7 mouse cellular contexts compared by ENCODE assay signal in the genomic region with DNA sequence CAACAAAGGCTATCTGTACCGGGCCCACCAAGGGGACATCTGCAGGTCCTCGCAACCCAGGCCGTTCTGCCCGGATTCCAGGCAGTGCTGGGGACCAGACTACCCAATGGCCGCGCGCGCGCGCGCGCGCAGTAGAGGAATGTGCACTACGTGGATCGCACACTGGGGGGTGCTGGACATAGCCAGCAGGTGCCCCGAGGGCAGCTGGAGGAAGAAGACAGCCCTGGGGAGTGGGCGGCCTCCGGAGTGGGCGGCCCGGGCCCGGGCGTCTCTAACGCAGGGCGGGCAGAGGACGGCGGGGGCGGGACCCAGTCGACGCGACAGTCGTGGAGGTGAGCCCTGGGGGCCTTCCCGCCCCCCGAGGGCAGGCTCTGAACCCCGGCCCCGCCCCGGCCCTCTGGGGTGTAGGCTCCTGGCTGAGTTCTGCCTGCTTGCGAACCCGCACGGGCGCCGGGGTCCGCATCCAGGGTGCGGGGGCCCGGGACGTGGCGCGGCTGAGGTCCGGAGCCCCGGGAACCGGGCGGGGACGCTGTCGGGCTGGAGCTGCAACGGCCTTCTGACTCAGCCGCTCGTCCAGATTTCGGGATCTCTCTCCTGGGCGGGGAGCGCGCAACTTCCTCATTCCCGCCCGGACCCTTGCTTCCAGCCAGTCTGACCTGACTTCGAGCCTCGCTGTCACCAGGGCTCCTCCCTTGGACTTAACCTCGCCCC. TPM values are rescaled to one million over a fixed set of nuclear protein-coding genes. Genes with fewer than 3 reads are reported as not detected.
DNase-seq lines count a peak whose midpoint lies in the region; ATAC-seq and TF ChIP-seq lines count a peak whose summit lies in the region.

A gene (plus strand): TSS at position 188 of the 711 bp plus-strand sequence.

- H3K27ac ChIP-seq in intestine, postnatal 0 days (ENCODE audit: low read depth, low read length), result peak within 1 kb of the TSS; percentile 70
- H3K27ac ChIP-seq in limb, embryonic 10.5 days, result peak within 1 kb of the TSS; percentile 78
- no peak within 1 kb of the TSS for H3K27ac ChIP-seq in midbrain, embryonic 12.5 days (replicated peaks)

- H3K4me3 ChIP-seq in intestine, postnatal 0 days (ENCODE audit: low read depth, low read length), result peak within 1 kb of the TSS; percentile 73
- peak within 1 kb of the TSS; percentile 68 for H3K4me3 ChIP-seq in limb, embryonic 10.5 days
- peak within 1 kb of the TSS; percentile 49 for H3K4me3 ChIP-seq in midbrain, embryonic 12.5 days

- TF ChIP-seq CTCF in intestine, postnatal 0 days (IDR thresholded peaks at IDR 0.05; ENCODE audit: low read depth), result peak; percentile 80

- peak within 1 kb of the TSS; percentile 71 for H3K9ac ChIP-seq in intestine, postnatal 0 days (ENCODE audit: low read depth, low read length)
- H3K9ac ChIP-seq in midbrain, embryonic 12.5 days (replicated peaks), result peak within 1 kb of the TSS; percentile 50

- peak within 1 kb of the TSS; percentile 88 for H3K4me2 ChIP-seq in intestine, postnatal 0 days (replicated peaks; ENCODE audit: low read depth)
- H3K4me2 ChIP-seq in midbrain, embryonic 12.5 days (replicated peaks), result peak within 1 kb of the TSS; percentile 71

- H3K4me1 ChIP-seq in intestine, postnatal 0 days (replicated peaks; ENCODE audit: control insufficient read depth, insufficient read depth, low read length), result no peaks in the 10 kb centered on the region
- peaks cover 16% of the 10 kb centered on the region for H3K4me1 ChIP-seq in limb, embryonic 10.5 days
- H3K4me1 ChIP-seq in midbrain, embryonic 12.5 days, result 0 out of 2 replicates have a peak, but pooled peaks cover 8% of the 10 kb centered on the region

- no peaks in the 10 kb centered on the region for H3K9me3 ChIP-seq in intestine, postnatal 0 days (ENCODE audit: control insufficient read depth)
- H3K9me3 ChIP-seq in limb, embryonic 10.5 days (replicated peaks), result no peaks in the 10 kb centered on the region
- H3K9me3 ChIP-seq in midbrain, embryonic 12.5 days, result no peaks in the 10 kb centered on the region

- WGBS in intestine, postnatal 0 days, result under 1% methylated on average over 55 of the region's 65 CpGs
- WGBS in limb, embryonic 10.5 days, result 1% methylated on average over 62 of the region's 65 CpGs
- WGBS in midbrain, embryonic 12.5 days, result under 1% methylated on average over 60 of the region's 65 CpGs

- peak; percentile 94 for ATAC-seq in intestine, postnatal 0 days
- peak; percentile 77 for ATAC-seq in midbrain, embryonic 12.5 days (ENCODE audit: low FRiP score, low read depth)

- no peaks in the 10 kb centered on the region; the same call in 1 of the 2 replicates for H3K36me3 ChIP-seq in intestine, postnatal 0 days (ENCODE audit: control insufficient read depth, insufficient read depth)
- no peaks in the 10 kb centered on the region for H3K36me3 ChIP-seq in limb, embryonic 10.5 days
- no peaks in the 10 kb centered on the region for H3K36me3 ChIP-seq in midbrain, embryonic 12.5 days

- no peaks in the 10 kb centered on the region for H3K27me3 ChIP-seq in intestine, postnatal 0 days (replicated peaks; ENCODE audit: control insufficient read depth, insufficient read depth, low read length)
- H3K27me3 ChIP-seq in limb, embryonic 10.5 days (ENCODE audit: low read depth, poor library complexity, severe bottlenecking), result peaks cover 68% of the 10 kb centered on the region
- H3K27me3 ChIP-seq in midbrain, embryonic 12.5 days, result peaks cover 45% of the 10 kb centered on the region

- peak; percentile 94 to 96 for DNase-seq in adrenal gland, adult (ENCODE audit: inconsistent age in 2 of 2, low spot score in 1 of 2)
- peak; percentile 77 for DNase-seq in embryo, embryonic 11.5 days (ENCODE audit: low read depth, low spot score)
- DNase-seq in gonadal fat pad, adult 2 months (ENCODE audit: low read depth), result no peak
- DNase-seq in limb, embryonic 10.5 days (ENCODE audit: low spot score), result peak; percentile 85
- peak; percentile 83 for DNase-seq in skeletal muscle tissue, adult 2 months (ENCODE audit: low read depth, low spot score)

RNA-seq across cellular contexts. Expression of the gene that starts here (rescaled TPM):
- polyA plus RNA-seq in gonadal fat pad, adult 2 months (2012; rRNA removed), result 27.0 and 28.1 TPM in 2 replicates
- 5.9 and 6.3 TPM in 2 replicates for polyA plus RNA-seq in intestine, postnatal 0 days (2015; fragmentation: Nextera tagmentation; extraction: Ambion mirVana)
- 1.4 and 2.0 TPM in 2 replicates for polyA plus RNA-seq in limb, embryonic 10.5 days (2016; fragmentation: Nextera tagmentation; extraction: Ambion mirVana)
- polyA plus RNA-seq in midbrain, embryonic 12.5 days (2016; fragmentation: Nextera tagmentation; extraction: Ambion mirVana), result 4.0 and 5.7 TPM in 2 replicates
